In the genomic region with DNA sequence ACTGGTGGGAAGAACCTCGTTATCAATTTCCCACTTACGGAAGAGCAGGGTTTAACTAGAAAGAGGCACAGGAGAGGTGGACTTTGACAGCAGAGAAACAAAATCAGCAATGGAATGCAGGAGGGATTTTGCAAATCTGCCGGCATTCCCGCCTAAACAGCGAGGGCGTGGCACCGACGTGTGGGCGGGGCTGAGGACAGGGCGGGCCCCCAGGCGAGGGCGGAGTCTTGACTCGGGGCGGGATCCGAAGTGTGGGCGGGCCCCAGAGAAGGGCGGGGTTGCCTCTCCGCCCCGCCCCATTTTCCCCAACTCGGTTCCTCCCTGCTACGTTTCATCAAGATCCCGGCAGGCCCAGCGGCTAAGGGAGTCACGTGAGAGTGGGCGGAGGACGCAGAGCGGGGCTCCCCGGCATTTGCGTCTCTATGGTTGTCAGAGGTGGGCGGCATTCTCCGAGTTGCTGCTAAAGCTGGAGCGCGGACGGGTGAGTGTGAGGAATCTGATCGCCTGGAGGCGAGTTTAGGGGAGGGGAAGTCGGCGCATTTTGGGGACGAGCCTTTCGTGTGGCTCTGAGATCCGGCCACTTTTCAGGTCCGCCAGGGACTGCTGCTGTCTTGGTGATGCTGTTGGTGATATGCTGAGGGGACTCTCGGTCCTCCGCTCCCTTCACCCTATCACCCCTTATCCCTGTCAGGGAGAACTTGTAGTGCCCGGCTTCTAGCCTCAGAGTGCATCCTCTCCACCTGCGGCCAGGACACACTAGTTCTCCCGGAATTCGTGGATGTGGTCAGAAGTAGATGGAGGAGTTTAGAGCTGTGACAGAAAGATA, we compare ENCODE assay signal across 8 mouse cellular contexts. TPM values are rescaled to one million over a fixed set of nuclear protein-coding genes. Genes with fewer than 3 reads are reported as not detected.
DNase-seq lines count a peak whose midpoint lies in the region; ATAC-seq and TF ChIP-seq lines count a peak whose summit lies in the region.

A gene (plus strand): TSS at position 271 of the 826 bp plus-strand sequence.

- no peaks in the 10 kb centered on the region for H3K36me3 ChIP-seq in forebrain, embryonic 10.5 days (replicated peaks)
- H3K36me3 ChIP-seq in heart, embryonic 15.5 days, result no peaks in the 10 kb centered on the region
- no peaks in the 10 kb centered on the region for H3K36me3 ChIP-seq in liver, embryonic 14.5 days (replicated peaks; ENCODE audit: control insufficient read depth, insufficient read depth, low read depth)
- no peaks in the 10 kb centered on the region for H3K36me3 ChIP-seq in neural tube, embryonic 11.5 days (ENCODE audit: control insufficient read depth, insufficient read depth, low read length)
- H3K36me3 ChIP-seq in stomach, postnatal 0 days (ENCODE audit: control insufficient read depth, insufficient read depth, low read length), result no peaks in the 10 kb centered on the region

- under 1% methylated on average over 48 of the region's 48 CpGs for WGBS in forebrain, embryonic 10.5 days
- WGBS in heart, embryonic 15.5 days, result under 1% methylated on average over 48 of the region's 48 CpGs
- WGBS in liver, embryonic 14.5 days (ENCODE audit: insufficient replicate concordance), result under 1% methylated on average over 48 of the region's 48 CpGs
- under 1% methylated on average over 48 of the region's 48 CpGs for WGBS in neural tube, embryonic 11.5 days
- WGBS in stomach, postnatal 0 days, result under 1% methylated on average over 48 of the region's 48 CpGs

- H3K4me3 ChIP-seq in forebrain, embryonic 10.5 days, result peak within 1 kb of the TSS; percentile 75
- peak within 1 kb of the TSS; percentile 77 for H3K4me3 ChIP-seq in heart, embryonic 15.5 days
- peak within 1 kb of the TSS; percentile 87 to 93 for H3K4me3 ChIP-seq in liver, embryonic 14.5 days (ENCODE audit: insufficient read depth in 1 of 2, low read depth in 2 of 2, low read length in 2 of 2)
- peak within 1 kb of the TSS; percentile 61 for H3K4me3 ChIP-seq in neural tube, embryonic 11.5 days (ENCODE audit: low read depth, low read length)
- peak within 1 kb of the TSS; percentile 55 for H3K4me3 ChIP-seq in stomach, postnatal 0 days (ENCODE audit: low read depth, low read length)

- peak within 1 kb of the TSS; percentile 79 for H3K9ac ChIP-seq in heart, embryonic 15.5 days
- H3K9ac ChIP-seq in liver, embryonic 14.5 days (replicated peaks), result peak within 1 kb of the TSS; percentile 80
- H3K9ac ChIP-seq in neural tube, embryonic 11.5 days (ENCODE audit: low read length), result peak within 1 kb of the TSS; percentile 62
- peak within 1 kb of the TSS; percentile 65 for H3K9ac ChIP-seq in stomach, postnatal 0 days (ENCODE audit: low read length)

- H3K9me3 ChIP-seq in forebrain, embryonic 10.5 days, result no peaks in the 10 kb centered on the region
- no peaks in the 10 kb centered on the region for H3K9me3 ChIP-seq in heart, embryonic 15.5 days (replicated peaks)
- no peaks in the 10 kb centered on the region for H3K9me3 ChIP-seq in liver, embryonic 14.5 days (ENCODE audit: control insufficient read depth, low read length)
- no peaks in the 10 kb centered on the region for H3K9me3 ChIP-seq in neural tube, embryonic 11.5 days (ENCODE audit: control insufficient read depth, low read length)
- no peaks in the 10 kb centered on the region for H3K9me3 ChIP-seq in stomach, postnatal 0 days (ENCODE audit: control insufficient read depth, low read length)

- no peak for TF ChIP-seq EP300 in liver, embryonic 14.5 days (IDR thresholded peaks at IDR 0.05; ENCODE audit: low read depth)
- TF ChIP-seq EP300 in stomach, postnatal 0 days (optimal IDR thresholded peaks at IDR 0.05), result no peak

- peak; percentile 98 for ATAC-seq in heart, embryonic 15.5 days (replicated peaks; ENCODE audit: insufficient number of reproducible peaks, insufficient read depth, low FRiP score, low read depth)
- peak; percentile 98 for ATAC-seq in liver, embryonic 14.5 days (ENCODE audit: insufficient read depth)
- ATAC-seq in neural tube, embryonic 11.5 days (ENCODE audit: insufficient read depth, low FRiP score, low TSS enrichment), result peak; percentile 97
- peak; percentile 99 for ATAC-seq in stomach, postnatal 0 days (ENCODE audit: low FRiP score, low TSS enrichment)

- H3K4me2 ChIP-seq in heart, embryonic 15.5 days, result peak within 1 kb of the TSS; percentile 87
- H3K4me2 ChIP-seq in liver, embryonic 14.5 days (ENCODE audit: low read depth), result peak within 1 kb of the TSS; percentile 66
- peak within 1 kb of the TSS; percentile 83 for H3K4me2 ChIP-seq in neural tube, embryonic 11.5 days (ENCODE audit: low read depth)
- peak within 1 kb of the TSS; percentile 73 for H3K4me2 ChIP-seq in stomach, postnatal 0 days (replicated peaks; ENCODE audit: low read depth)

- TF ChIP-seq CTCF in liver, embryonic 14.5 days (IDR thresholded peaks at IDR 0.05; ENCODE audit: low read depth), result peak; percentile 16; the same call in 1 of the 2 replicates
- 0 out of 2 replicates have a peak, but pooled peaks have one; percentile 9 for TF ChIP-seq CTCF in stomach, postnatal 0 days (IDR thresholded peaks at IDR 0.05; ENCODE audit: low read depth)

- H3K4me1 ChIP-seq in forebrain, embryonic 10.5 days, result peaks cover 20% of the 10 kb centered on the region
- peaks cover 8% of the 10 kb centered on the region for H3K4me1 ChIP-seq in heart, embryonic 15.5 days (replicated peaks)
- H3K4me1 ChIP-seq in liver, embryonic 14.5 days (replicated peaks; ENCODE audit: control insufficient read depth in 2 of 2, insufficient read depth in 2 of 2, low read length in 1 of 2), result peaks cover 14% of the 10 kb centered on the region in 2 experiments
- H3K4me1 ChIP-seq in neural tube, embryonic 11.5 days (ENCODE audit: control insufficient read depth, insufficient read depth, low read length), result peaks cover 6% of the 10 kb centered on the region
- no peaks in the 10 kb centered on the region for H3K4me1 ChIP-seq in stomach, postnatal 0 days (replicated peaks; ENCODE audit: control insufficient read depth, insufficient read depth)

- peak within 1 kb of the TSS; percentile 84 for H3K27ac ChIP-seq in forebrain, embryonic 10.5 days
- peak within 1 kb of the TSS; percentile 77 for H3K27ac ChIP-seq in heart, embryonic 15.5 days
- peak within 1 kb of the TSS; percentile 58 for H3K27ac ChIP-seq in liver, embryonic 14.5 days
- H3K27ac ChIP-seq in neural tube, embryonic 11.5 days (ENCODE audit: low read depth, low read length), result 0 out of 2 replicates have a peak within 1 kb of the TSS, but pooled peaks have one; percentile 35
- peak within 1 kb of the TSS; percentile 67 for H3K27ac ChIP-seq in stomach, postnatal 0 days (replicated peaks)

- DNase-seq in CD8-positive naive resting alpha-beta T cell, adult 2 months (ENCODE audit: low read depth in 2 of 2, low spot score in 2 of 2), result peak; percentile 84 to 89
- DNase-seq in c-Kit-positive CD71-negative TER-119-negative erythroid progenitor cells, embryonic 14.5 days (ENCODE audit: low read depth), result peak; percentile 93
- peak; percentile 97 for DNase-seq in forebrain, embryonic 10.5 days (ENCODE audit: extremely low spot score, low spot score)
- DNase-seq in kidney, postnatal 25 days, result peak; percentile 97 to 98
- DNase-seq in liver, embryonic 14.5 days (ENCODE audit: low read depth in 3 of 3, low spot score in 3 of 3), result peak; percentile 94 to 97 (median 94)
- peak; percentile 97 for DNase-seq in neural tube, embryonic 11.5 days (ENCODE audit: low spot score)
- DNase-seq in stomach, postnatal 0 days (ENCODE audit: low spot score), result peak; percentile 98

- H3K27me3 ChIP-seq in forebrain, embryonic 10.5 days (ENCODE audit: poor library complexity, severe bottlenecking), result no peaks in the 10 kb centered on the region
- H3K27me3 ChIP-seq in heart, embryonic 15.5 days, result no peaks in the 10 kb centered on the region
- no peaks in the 10 kb centered on the region for H3K27me3 ChIP-seq in liver, embryonic 14.5 days (ENCODE audit: control insufficient read depth, insufficient read depth, low read length)
- H3K27me3 ChIP-seq in neural tube, embryonic 11.5 days (ENCODE audit: control insufficient read depth, insufficient read depth, low read length), result no peaks in the 10 kb centered on the region
- no peaks in the 10 kb centered on the region for H3K27me3 ChIP-seq in stomach, postnatal 0 days (ENCODE audit: control insufficient read depth, insufficient read depth, low read length)

RNA-seq across cellular contexts. Expression of the gene that starts here (rescaled TPM):
- polyA plus RNA-seq in forebrain, embryonic 10.5 days (2016; fragmentation: Nextera tagmentation; extraction: Ambion mirVana), result 54.1 and 58.0 TPM in 2 replicates
- 32.7 and 44.2 TPM in 2 replicates for polyA plus RNA-seq in heart, embryonic 15.5 days (2015; fragmentation: Nextera tagmentation; extraction: Ambion mirVana)
- polyA plus RNA-seq in liver, embryonic 14.5 days (2012; rRNA removed), result 17.2 and 27.1 TPM in 2 replicates
- 28.2 and 34.3 TPM in 2 replicates for polyA plus RNA-seq in liver, embryonic 14.5 days (2014; fragmentation: Nextera tagmentation; extraction: Ambion mirVana)
- polyA plus RNA-seq in neural tube, embryonic 11.5 days (2014; fragmentation: Nextera tagmentation; extraction: Ambion mirVana), result 68.0 and 69.1 TPM in 2 replicates
- polyA plus RNA-seq in stomach, postnatal 0 days (2015; fragmentation: Nextera tagmentation; extraction: Ambion mirVana), result 52.4 and 56.2 TPM in 2 replicates

Comparison
In these comparisons a context has a peak if more than half of its experiments do, and no peak if none do; other contexts are left out.
1. Peak in every context shown above with its lines: DNase-seq, ATAC-seq, H3K4me3 ChIP-seq and H3K27ac ChIP-seq.